Mouse (Mus musculus): ENCODE measurements around the gene Dtymk.

- TF ChIP-seq CTCF (IDR thresholded peaks at IDR 0.05; ENCODE audit: low read depth, low read length) = no peak
- TF ChIP-seq EP300 (IDR thresholded peaks at IDR 0.05; ENCODE audit: insufficient read depth, low read depth, low read length) = no peak
- TF ChIP-seq POLR2A (IDR thresholded peaks at IDR 0.05; ENCODE audit: insufficient read depth, low read length) = no peak
These were observed 45.6 kb downstream of the Dtymk start for GRCm38 (mm10) chr1:93756154-93756553.

Measured in ES-Bruce4 (cell line).